Mouse (Mus musculus) ES-Bruce4 (cell line): Measurements from ENCODE around the gene Agl.

Source experiments
- CTCF ChIP-seq: IDR thresholded peaks from one replicate; pipeline ENCODE4 v1.8.1; 2011; ENCODE audit warnings: low read depth, low read length
- EP300 ChIP-seq: IDR thresholded peaks from 2 replicates; pipeline ENCODE4 v1.6.1; 2011; ENCODE audit warnings: low read depth, low read length; ENCODE audit not compliant: insufficient read depth
- POLR2A ChIP-seq: IDR thresholded peaks from one replicate; pipeline ENCODE4 v1.8.1; 2011; ENCODE audit warnings: low read length; ENCODE audit not compliant: insufficient read depth

- TF ChIP-seq POLR2A = no peak
- TF ChIP-seq CTCF = no peak
- TF ChIP-seq EP300 = no peak
These were observed 1.3 kb upstream of the Agl start for GRCm38 (mm10) chr3:116809221-116809620.
